Mouse (Mus musculus) brown adipose tissue, adult 24 weeks (tissue): ENCODE measurements at regions not wholly inside any gene's neighbourhood (a gene's known extent, or its start where the extent isn't known, plus 50 kb on each side); places are given as distances from the start of the nearest gene placed in this dataset.

ENCODE experiments used
- H3K27ac ChIP-seq: fragments of 200-500 bp; replicated peaks from 2 replicates; pipeline ENCODE4 v1.5.1; 2012; ENCODE audit warnings: low read depth, mild to moderate bottlenecking, low read length
- H3K4me1 ChIP-seq: fragments of 200-500 bp; 2 replicates; pipeline ENCODE4 v1.6.1; 2012; ENCODE audit warnings: low read length, mixed read lengths; ENCODE audit not compliant: control insufficient read depth, insufficient read depth, insufficient read length
- H3K4me3 ChIP-seq: fragments of 200-500 bp; 2 replicates; pipeline ENCODE4 v1.5.1; 2012; ENCODE audit warnings: low read depth, mild to moderate bottlenecking, low read length, moderate library complexity; ENCODE audit not compliant: insufficient read depth

DNA sequence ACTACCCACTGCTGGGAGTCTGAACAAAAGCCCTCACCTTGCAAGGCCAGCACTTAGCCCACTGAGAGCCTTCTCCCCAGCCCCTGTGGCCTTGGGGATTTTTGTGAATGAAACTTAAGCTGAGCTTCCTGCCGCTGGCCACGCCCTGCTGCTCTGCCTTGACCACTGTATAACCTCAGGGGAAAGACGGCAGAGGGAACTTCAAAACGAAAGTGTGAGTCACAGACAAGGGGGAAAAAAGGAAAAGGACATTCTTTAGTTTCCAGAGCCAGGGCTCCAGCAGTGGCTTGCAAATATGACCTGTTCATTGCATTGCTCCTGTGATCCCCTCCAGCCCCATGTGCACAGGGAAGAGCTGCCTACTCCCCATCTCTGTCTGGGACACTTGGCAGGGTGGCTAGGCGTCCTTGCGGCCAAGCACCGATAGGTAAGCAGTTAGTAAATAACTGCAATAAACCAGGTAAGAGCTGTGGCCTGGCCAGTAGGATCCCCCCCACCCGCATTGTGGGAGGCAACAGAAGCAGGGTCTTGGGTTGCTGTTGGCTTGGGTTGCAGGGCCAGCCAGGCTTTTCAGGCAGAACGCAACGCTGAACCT, 97.2 kb downstream of the 1810010D01Rik start:
- Histone ChIP-seq H3K4me3 (peak overlapping the region; percentile 63), H3K27ac (peak overlapping the region; percentile 100), H3K4me1 (peaks cover 33% of the 10 kb centered on the region)

- Histone ChIP-seq H3K4me3 (no peak overlapping the region), H3K27ac (peak overlapping the region; percentile 100), H3K4me1 (peaks cover 33% of the 10 kb centered on the region)
These were observed 97.9 kb downstream of the 1810010D01Rik start for GRCm38 (mm10) chr7:145110028-145110427.

- Histone ChIP-seq H3K4me1 (peaks cover 33% of the 10 kb centered on the region), H3K4me3 (no peak overlapping the region)
These were observed 98.4 kb downstream of the 1810010D01Rik start for GRCm38 (mm10) chr7:145109471-145109870.

DNA sequence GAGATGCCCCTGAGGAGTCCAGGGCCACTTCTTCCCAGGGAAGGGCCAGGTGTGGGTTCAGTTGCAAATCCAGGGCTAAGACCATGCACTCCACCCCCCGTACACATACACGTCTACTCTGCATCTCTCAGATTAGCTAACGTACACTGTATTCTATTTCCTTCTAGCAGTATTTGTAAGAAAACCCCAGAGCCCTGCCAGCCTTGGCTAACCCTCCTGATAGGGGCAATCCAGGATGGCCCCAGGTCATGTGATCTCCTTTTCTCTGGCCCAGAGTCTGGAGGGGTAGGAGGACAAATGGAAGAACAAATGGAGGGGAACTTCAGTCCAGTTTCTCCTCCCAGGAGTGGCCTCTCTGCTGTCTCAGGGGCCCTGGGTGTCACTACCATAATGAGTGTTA, 98.9 kb downstream of the 1810010D01Rik start:
- Histone ChIP-seq H3K4me1 (peaks cover 30% of the 10 kb centered on the region), H3K4me3 (no peak overlapping the region), H3K27ac (no peak overlapping the region)

More at GRCm38 (mm10) chr7:145109471-145109870, 98.4 kb downstream of the 1810010D01Rik start:
- H3K27ac ChIP-seq, result no peak overlapping the region

DNA sequence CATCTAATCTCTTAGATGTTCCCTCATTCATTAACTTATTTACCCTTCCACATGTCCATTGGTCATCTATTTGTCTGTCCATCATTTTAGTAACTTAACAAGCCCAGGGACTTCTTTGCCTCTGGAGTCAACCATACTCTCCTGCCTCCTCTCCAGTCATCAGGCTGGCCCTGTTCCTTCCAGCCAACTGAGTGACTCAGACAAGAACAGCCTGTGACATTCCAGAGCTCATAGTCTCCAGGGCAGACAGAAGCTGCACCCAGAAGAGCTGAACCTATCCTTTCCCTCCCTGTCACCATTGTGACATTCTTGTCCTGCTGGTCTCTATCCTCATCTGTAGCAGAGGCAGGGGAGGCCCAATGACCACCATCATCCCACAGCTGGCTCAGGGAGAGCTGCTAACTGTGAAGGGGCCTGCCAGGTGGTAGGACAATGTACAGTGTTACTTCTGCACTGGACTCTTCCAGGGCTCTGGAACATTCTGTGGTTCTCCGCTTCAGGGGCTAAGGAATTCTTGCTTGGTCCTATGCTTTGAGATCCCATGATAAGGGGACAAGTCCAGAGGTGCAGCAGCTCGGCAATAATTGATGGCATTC, 100.2 kb downstream of the 1810010D01Rik start:
- Histone ChIP-seq H3K4me1 (peaks cover 23% of the 10 kb centered on the region), H3K27ac (no peak overlapping the region), H3K4me3 (no peak overlapping the region)

- peaks cover 23% of the 10 kb centered on the region for H3K4me1 ChIP-seq
- H3K4me3 ChIP-seq, result no peak overlapping the region
- H3K27ac ChIP-seq, result no peak overlapping the region
These were observed 101.4 kb downstream of the 1810010D01Rik start for GRCm38 (mm10) chr7:145106494-145106849.

GRCm38 (mm10) chr7:145105831-145106493, 102.0 kb downstream of the 1810010D01Rik start:
- no peak overlapping the region for H3K4me3 ChIP-seq
- no peak overlapping the region for H3K27ac ChIP-seq
- peaks cover 21% of the 10 kb centered on the region for H3K4me1 ChIP-seq

DNA sequence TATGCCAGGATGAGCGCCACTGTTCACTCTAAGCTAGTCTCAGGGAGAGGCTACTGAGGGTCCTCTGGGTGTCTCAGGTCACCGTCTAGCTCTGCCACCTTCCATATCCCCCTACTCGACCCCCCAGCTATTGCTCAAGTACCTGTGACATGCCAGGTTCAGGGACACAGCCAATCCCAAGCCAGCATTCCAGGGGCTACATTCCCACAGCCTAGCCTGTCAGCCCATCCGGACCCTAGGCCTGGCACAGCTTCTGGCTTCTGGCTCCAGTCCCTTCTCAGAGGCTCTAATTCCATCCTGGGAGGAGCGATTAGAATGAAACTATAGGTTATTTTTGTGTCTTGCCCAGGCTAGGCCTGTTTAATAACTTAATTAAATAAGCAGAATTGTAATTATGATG, 105.2 kb downstream of the 1810010D01Rik start:
- Histone ChIP-seq H3K4me1 (peaks cover 8% of the 10 kb centered on the region), H3K4me3 (no peak overlapping the region), H3K27ac (peak overlapping the region; percentile 33; the same call in 1 of the 2 replicates)

DNA sequence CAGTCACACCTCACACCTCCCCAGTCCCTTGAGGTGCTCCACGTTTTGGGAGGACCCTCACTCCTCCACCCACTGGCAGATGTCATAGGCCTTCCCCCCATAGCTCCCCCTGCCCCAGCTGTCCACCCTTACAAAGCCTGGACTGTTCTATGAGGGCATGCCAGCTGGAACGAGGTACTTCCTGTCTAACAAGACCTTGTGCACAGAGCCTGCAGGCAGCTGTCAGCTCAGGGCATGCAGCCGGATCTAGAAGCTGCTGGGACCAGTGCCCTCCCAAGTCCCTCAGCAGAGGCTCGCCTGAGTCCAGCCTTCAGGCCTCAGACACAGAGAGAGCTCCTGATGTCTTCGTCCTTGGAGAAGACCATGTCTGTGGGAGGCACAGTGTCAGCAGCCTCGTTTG, 105.7 kb downstream of the 1810010D01Rik start:
- peak overlapping the region; percentile 33; the same call in 1 of the 2 replicates for H3K27ac ChIP-seq

DNA sequence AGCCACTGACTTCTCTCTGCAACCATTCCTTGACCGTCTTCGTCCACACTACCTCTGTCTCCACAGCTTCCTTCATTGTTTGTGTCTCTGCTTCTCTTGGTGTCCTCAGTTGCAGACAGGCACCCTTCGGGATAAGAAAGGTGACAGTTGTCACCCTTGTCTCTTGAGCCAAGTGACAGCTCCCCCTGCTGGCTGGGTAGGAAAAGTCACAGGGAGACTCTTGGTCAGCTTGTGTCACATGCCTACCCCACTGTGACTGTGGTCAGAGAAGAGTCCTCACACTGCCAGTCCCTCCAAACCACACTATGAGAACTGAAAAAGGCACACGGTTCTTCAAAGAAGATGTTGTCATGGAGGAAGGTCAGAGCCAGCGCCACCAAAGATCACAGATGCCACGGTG, 109.6 kb downstream of the 1810010D01Rik start:
- no peak overlapping the region for H3K27ac ChIP-seq
- H3K4me3 ChIP-seq, result no peak overlapping the region
- H3K4me1 ChIP-seq, result peaks cover 8% of the 10 kb centered on the region

More for the DNA sequence above, 105.7 kb downstream of the 1810010D01Rik start:
- Histone ChIP-seq H3K4me3 (no peak overlapping the region), H3K4me1 (peaks cover 8% of the 10 kb centered on the region)

- no peak overlapping the region for H3K27ac ChIP-seq
These were observed 113.8 kb downstream of the 1810010D01Rik start for GRCm38 (mm10) chr7:145094134-145094526.

GRCm38 (mm10) chr7:145093417-145094133, 114.3 kb downstream of the 1810010D01Rik start:
- no peak overlapping the region for H3K27ac ChIP-seq
- H3K4me1 ChIP-seq, result no peaks in the 10 kb centered on the region; the same call in 1 of the 2 replicates
- H3K4me3 ChIP-seq, result no peak overlapping the region

More at GRCm38 (mm10) chr7:145094134-145094526, 113.8 kb downstream of the 1810010D01Rik start:
- H3K4me3 ChIP-seq, result no peak overlapping the region
- no peaks in the 10 kb centered on the region; the same call in 1 of the 2 replicates for H3K4me1 ChIP-seq

GRCm38 (mm10) chr7:145092392-145093176, 115.3 kb downstream of the 1810010D01Rik start:
- Histone ChIP-seq H3K4me3 (no peak overlapping the region), H3K4me1 (no peaks in the 10 kb centered on the region; the same call in 1 of the 2 replicates), H3K27ac (no peak overlapping the region)

DNA sequence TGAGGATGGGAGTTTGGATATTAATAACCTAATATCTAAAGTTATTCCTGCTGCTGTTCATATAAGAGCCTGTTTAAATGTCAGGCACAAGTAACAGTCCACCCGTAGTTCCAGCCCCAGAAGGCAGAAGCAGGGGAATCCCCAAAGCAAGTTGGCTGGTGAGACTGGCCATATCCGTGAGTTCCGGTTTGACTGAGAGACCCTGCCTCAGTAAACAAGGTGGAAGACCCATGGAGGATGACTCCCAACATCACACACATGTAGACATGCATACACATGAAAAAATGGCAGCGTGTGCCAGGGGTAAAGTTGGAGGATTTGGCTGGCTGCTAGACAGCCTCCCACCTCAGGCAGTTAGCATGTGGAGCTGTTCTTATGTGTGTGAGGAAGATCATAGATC, 117.1 kb downstream of the 1810010D01Rik start:
- Histone ChIP-seq H3K27ac (no peak overlapping the region), H3K4me3 (no peak overlapping the region), H3K4me1 (no peaks in the 10 kb centered on the region; the same call in 1 of the 2 replicates)
